Mouse (Mus musculus) frontal cortex, postnatal 25 days (tissue): ENCODE results near the gene Gm2075.
"Not testable (repeated sequence)": the region's sequence is repeated elsewhere in the genome, so short reads cannot be mapped to it uniquely, and the experiment has no call there.

Experiments used
- DNase-seq, 2 experiments: peaks; one replicate each; pipeline ENCODE4 v3.0.0; 2022; ENCODE audit warnings: low spot score in 2 of 2

Gm2075 gene

GRCm38 (mm10) chr12:88011548-88011947 lies at the start of gene Gm2075:
TSS of gene Gm2075 (plus strand) at chr12:88011848.
- DNase-seq = not testable (repeated sequence)

- DNase-seq = not testable (repeated sequence)
Observed at GRCm38 (mm10) chr12:87984000-87984399, 27.6 kb upstream of the Gm2075 start.

- not testable (repeated sequence) for DNase-seq
Observed at GRCm38 (mm10) chr12:88004118-88004517, 7.5 kb upstream of the Gm2075 start.

GRCm38 (mm10) chr12:88018671-88019070 lies 7.0 kb downstream of the Gm2075 start, which contains the start of gene Gm6803:
TSS of gene Gm6803 (minus strand) at chr12:88018771.
- not testable (repeated sequence) for DNase-seq

GRCm38 (mm10) chr12:88026704-88027103 lies 15.1 kb downstream of the Gm2075 start, which contains the start of gene Gm2056:
TSS of gene Gm2056 (plus strand) at chr12:88027004.
- not testable (repeated sequence) for DNase-seq

GRCm38 (mm10) chr12:88032250-88032649 lies 20.6 kb downstream of the Gm2075 start:
- DNase-seq = not testable (repeated sequence)

- DNase-seq = not testable (repeated sequence)
Observed at GRCm38 (mm10) chr12:88039062-88039461, 27.4 kb downstream of the Gm2075 start.

GRCm38 (mm10) chr12:88039703-88040102 lies 28.1 kb downstream of the Gm2075 start:
- DNase-seq = not testable (repeated sequence)

- not testable (repeated sequence) for DNase-seq
Observed at GRCm38 (mm10) chr12:88045226-88045625, 33.6 kb downstream of the Gm2075 start.
